Mouse (Mus musculus): ENCODE measurements around the gene Sphk1. TPM values are rescaled to one million over a fixed set of nuclear protein-coding genes. Genes with fewer than 3 reads are reported as not detected.

Gene Sphk1
- polyA plus RNA-seq, 1 experiment: 41.8 TPM

- no peaks in the 10 kb centered on the region for H3K4me1 ChIP-seq (ENCODE audit: control insufficient read depth, insufficient read depth, low read length)
- no peak for DNase-seq
- 76% methylated on average over 5 of the region's 5 CpGs for WGBS
- TF ChIP-seq POLR2A (IDR thresholded peaks at IDR 0.05; ENCODE audit: borderline replicate concordance, extremely low read depth, low read depth, low read length): no peak
- TF ChIP-seq CTCF (IDR thresholded peaks at IDR 0.05; ENCODE audit: insufficient read depth, low read length): no peak
- H3K4me3 ChIP-seq (replicated peaks; ENCODE audit: extremely low read depth, low read depth, low read length): no peak overlapping the region
Measured at GRCm38 (mm10) chr11:116505573-116505972, 25.2 kb upstream of the Sphk1 start.

GRCm38 (mm10) chr11:116506151-116506875, 24.4 kb upstream of the Sphk1 start:
- H3K4me3 ChIP-seq (replicated peaks; ENCODE audit: extremely low read depth, low read depth, low read length): no peak overlapping the region
- 72% methylated on average over 17 of the region's 17 CpGs for WGBS

GRCm38 (mm10) chr11:116508689-116509088, 22.0 kb upstream of the Sphk1 start:
- no peak for TF ChIP-seq POLR2A (IDR thresholded peaks at IDR 0.05; ENCODE audit: borderline replicate concordance, extremely low read depth, low read depth, low read length)
- TF ChIP-seq CTCF (IDR thresholded peaks at IDR 0.05; ENCODE audit: insufficient read depth, low read length): no peak
- Histone ChIP-seq H3K4me3 (replicated peaks; ENCODE audit: extremely low read depth, low read depth, low read length) (no peak overlapping the region), H3K4me1 (ENCODE audit: control insufficient read depth, insufficient read depth, low read length) (no peaks in the 10 kb centered on the region)
- no peak for DNase-seq
- WGBS: 51% methylated on average over 2 of the region's 2 CpGs

More at GRCm38 (mm10) chr11:116506151-116506875, 24.4 kb upstream of the Sphk1 start:
- no peaks in the 10 kb centered on the region for H3K4me1 ChIP-seq (ENCODE audit: control insufficient read depth, insufficient read depth, low read length)
- no peak for DNase-seq
- TF ChIP-seq POLR2A (IDR thresholded peaks at IDR 0.05; ENCODE audit: borderline replicate concordance, extremely low read depth, low read depth, low read length): no peak
- TF ChIP-seq CTCF (IDR thresholded peaks at IDR 0.05; ENCODE audit: insufficient read depth, low read length): no peak

- Histone ChIP-seq H3K4me3 (replicated peaks; ENCODE audit: extremely low read depth, low read depth, low read length) (no peak overlapping the region), H3K4me1 (ENCODE audit: control insufficient read depth, insufficient read depth, low read length) (no peaks in the 10 kb centered on the region)
- no peak for DNase-seq
- TF ChIP-seq CTCF (IDR thresholded peaks at IDR 0.05; ENCODE audit: insufficient read depth, low read length) (no peak), POLR2A (IDR thresholded peaks at IDR 0.05; ENCODE audit: borderline replicate concordance, extremely low read depth, low read depth, low read length) (no peak)
- WGBS: 54% methylated on average over 7 of the region's 7 CpGs
Measured at GRCm38 (mm10) chr11:116511301-116511868, 19.3 kb upstream of the Sphk1 start.

GRCm38 (mm10) chr11:116512154-116512553, 18.6 kb upstream of the Sphk1 start:
- TF ChIP-seq POLR2A (IDR thresholded peaks at IDR 0.05; ENCODE audit: borderline replicate concordance, extremely low read depth, low read depth, low read length) (no peak), CTCF (IDR thresholded peaks at IDR 0.05; ENCODE audit: insufficient read depth, low read length) (no peak)
- H3K4me1 ChIP-seq (ENCODE audit: control insufficient read depth, insufficient read depth, low read length): no peaks in the 10 kb centered on the region
- 77% methylated on average over 7 of the region's 7 CpGs for WGBS
- no peak for DNase-seq
- H3K4me3 ChIP-seq (replicated peaks; ENCODE audit: extremely low read depth, low read depth, low read length): no peak overlapping the region

GRCm38 (mm10) chr11:116512987-116513386, 17.7 kb upstream of the Sphk1 start:
- WGBS: 71% methylated on average over 6 of the region's 6 CpGs
- TF ChIP-seq POLR2A (IDR thresholded peaks at IDR 0.05; ENCODE audit: borderline replicate concordance, extremely low read depth, low read depth, low read length): no peak
- TF ChIP-seq CTCF (IDR thresholded peaks at IDR 0.05; ENCODE audit: insufficient read depth, low read length): no peak
- no peak for DNase-seq
- H3K4me3 ChIP-seq (replicated peaks; ENCODE audit: extremely low read depth, low read depth, low read length): no peak overlapping the region
- no peaks in the 10 kb centered on the region for H3K4me1 ChIP-seq (ENCODE audit: control insufficient read depth, insufficient read depth, low read length)

GRCm38 (mm10) chr11:116513531-116514038, 17.1 kb upstream of the Sphk1 start:
- 70% methylated on average over 4 of the region's 4 CpGs for WGBS
- Histone ChIP-seq H3K4me1 (ENCODE audit: control insufficient read depth, insufficient read depth, low read length) (no peaks in the 10 kb centered on the region), H3K4me3 (replicated peaks; ENCODE audit: extremely low read depth, low read depth, low read length) (no peak overlapping the region)
- DNase-seq: no peak
- TF ChIP-seq POLR2A (IDR thresholded peaks at IDR 0.05; ENCODE audit: borderline replicate concordance, extremely low read depth, low read depth, low read length) (no peak), CTCF (IDR thresholded peaks at IDR 0.05; ENCODE audit: insufficient read depth, low read length) (no peak)

GRCm38 (mm10) chr11:116515330-116516020, 15.2 kb upstream of the Sphk1 start:
- H3K4me3 ChIP-seq (replicated peaks; ENCODE audit: extremely low read depth, low read depth, low read length): no peak overlapping the region
- DNase-seq: no peak
- 37% methylated on average over 24 of the region's 24 CpGs for WGBS
- TF ChIP-seq POLR2A (IDR thresholded peaks at IDR 0.05; ENCODE audit: borderline replicate concordance, extremely low read depth, low read depth, low read length) (no peak), CTCF (IDR thresholded peaks at IDR 0.05; ENCODE audit: insufficient read depth, low read length) (no peak)
- H3K4me1 ChIP-seq (ENCODE audit: control insufficient read depth, insufficient read depth, low read length): no peaks in the 10 kb centered on the region

- H3K4me1 ChIP-seq (ENCODE audit: control insufficient read depth, insufficient read depth, low read length): peaks cover under 1% of the 10 kb centered on the region
- DNase-seq: no peak
- no peak for TF ChIP-seq POLR2A (IDR thresholded peaks at IDR 0.05; ENCODE audit: borderline replicate concordance, extremely low read depth, low read depth, low read length)
- TF ChIP-seq CTCF (IDR thresholded peaks at IDR 0.05; ENCODE audit: insufficient read depth, low read length): no peak
- WGBS: 32% methylated on average over 8 of the region's 8 CpGs
- no peak overlapping the region for H3K4me3 ChIP-seq (replicated peaks; ENCODE audit: extremely low read depth, low read depth, low read length)
Measured at GRCm38 (mm10) chr11:116518482-116518881, 12.2 kb upstream of the Sphk1 start.
